Mouse (Mus musculus) limb, embryonic 12.5 days (tissue): ENCODE results near the gene Dppa4. TPM values are rescaled to one million over a fixed set of nuclear protein-coding genes. Genes with fewer than 3 reads are reported as not detected.

ENCODE experiments used
- ATAC-seq: fragments of 200-750 bp; cut with Nextera tagmentation; 2 replicates; pipeline ENCODE4 v1.8.0; 2017; ENCODE audit warnings: low read depth, moderate TSS enrichment; ENCODE audit not compliant: insufficient number of reproducible peaks, insufficient read depth, low FRiP score, low TSS enrichment
- H3K27ac ChIP-seq: fragments of 300-500 bp; sonication (generic); 2 replicates; pipeline ENCODE4 v1.5.1; 2016; ENCODE audit warnings: mild to moderate bottlenecking, moderate library complexity
- H3K27me3 ChIP-seq: fragments of 300-500 bp; sonication (generic); 2 replicates; pipeline ENCODE4 v1.6.1; 2016; ENCODE audit warnings: mild to moderate bottlenecking, moderate library complexity
- H3K36me3 ChIP-seq: fragments of 300-500 bp; sonication (generic); 2 replicates; pipeline ENCODE4 v1.6.1; 2016; ENCODE audit warnings: mild to moderate bottlenecking, moderate library complexity
- H3K4me1 ChIP-seq: fragments of 300-500 bp; sonication (generic); replicated peaks from 2 replicates; pipeline ENCODE4 v1.6.1; 2016
- H3K4me2 ChIP-seq: fragments of 300-500 bp; sonication (generic); 2 replicates; pipeline ENCODE4 v1.6.1; 2016; ENCODE audit warnings: mild to moderate bottlenecking, moderate library complexity
- H3K4me3 ChIP-seq: fragments of 300-500 bp; sonication (generic); replicated peaks from 2 replicates; pipeline ENCODE4 v1.5.1; 2016; ENCODE audit warnings: mild to moderate bottlenecking
- H3K9ac ChIP-seq: fragments of 300-500 bp; sonication (generic); replicated peaks from 2 replicates; pipeline ENCODE4 v1.6.1; 2016; ENCODE audit warnings: mild to moderate bottlenecking, moderate library complexity
- H3K9me3 ChIP-seq: fragments of 300-500 bp; sonication (generic); 2 replicates; pipeline ENCODE4 v1.6.1; 2016; ENCODE audit warnings: mild to moderate bottlenecking, moderate library complexity
- WGBS: fragments of 180-500 bp; shearing (Covaris S2); methylation state at CpG from one replicate; pipeline ENCODE4 v1.1.7; 2016; 5-methylcytosine and 5-hydroxymethylcytosine counted together
- polyA plus RNA-seq: library from polyadenylated mRNA; unstranded; fragments of >200 nt; fragmentation: Nextera tagmentation; extraction: Ambion mirVana; gene quantifications from 2 replicates; pipeline ENCODE4 v1.2.1, GENCODE M21; 2016

Dppa4 gene
- polyA plus RNA-seq, 1 experiment from 2014 or later = not detected

GRCm38 (mm10) chr16:48326903-48327302 is 43.4 kb downstream of the Dppa4 start:
- ATAC-seq = no peak
- no peak overlapping the region for H3K9ac ChIP-seq
- H3K4me3 ChIP-seq = no peak overlapping the region
- H3K36me3 ChIP-seq = no peaks in the 10 kb centered on the region
- H3K27me3 ChIP-seq = no peaks in the 10 kb centered on the region
- H3K4me1 ChIP-seq = no peaks in the 10 kb centered on the region
- no peak overlapping the region for H3K4me2 ChIP-seq
- H3K27ac ChIP-seq = no peak overlapping the region
- WGBS = 16% methylated on average over 5 of the region's 5 CpGs
- no peaks in the 10 kb centered on the region for H3K9me3 ChIP-seq

GRCm38 (mm10) chr16:48328420-48328819 is 44.9 kb downstream of the Dppa4 start:
- no peak for ATAC-seq
- H3K9ac ChIP-seq = no peak overlapping the region
- H3K4me1 ChIP-seq = no peaks in the 10 kb centered on the region
- H3K4me3 ChIP-seq = no peak overlapping the region
- no peak overlapping the region for H3K4me2 ChIP-seq
- H3K36me3 ChIP-seq = no peaks in the 10 kb centered on the region
- 95% methylated on average over 2 of the region's 2 CpGs for WGBS
- no peaks in the 10 kb centered on the region for H3K27me3 ChIP-seq
- H3K27ac ChIP-seq = no peak overlapping the region
- H3K9me3 ChIP-seq = no peaks in the 10 kb centered on the region

GRCm38 (mm10) chr16:48331822-48332221 is 48.3 kb downstream of the Dppa4 start:
- Histone ChIP-seq H3K4me1 (no peaks in the 10 kb centered on the region), H3K27me3 (no peaks in the 10 kb centered on the region), H3K4me3 (no peak overlapping the region), H3K9ac (no peak overlapping the region), H3K36me3 (no peaks in the 10 kb centered on the region), H3K9me3 (no peaks in the 10 kb centered on the region), H3K27ac (no peak overlapping the region), H3K4me2 (no peak overlapping the region)
- WGBS = 65% methylated on average over 3 of the region's 3 CpGs
- no peak for ATAC-seq

- Histone ChIP-seq H3K4me3 (no peak overlapping the region), H3K27ac (no peak overlapping the region), H3K36me3 (no peaks in the 10 kb centered on the region), H3K9ac (no peak overlapping the region), H3K4me2 (no peak overlapping the region), H3K9me3 (no peaks in the 10 kb centered on the region), H3K4me1 (no peaks in the 10 kb centered on the region), H3K27me3 (no peaks in the 10 kb centered on the region)
- WGBS = 64% methylated on average over 4 of the region's 4 CpGs
- ATAC-seq = no peak
Measured at GRCm38 (mm10) chr16:48335326-48335725, 51.8 kb downstream of the Dppa4 start.

Other genes starting within 250 kb of the Dppa4 start
- not detected in 2 replicates for gene Dppa2, start 20.2 kb downstream of the Dppa4 start, polyA plus RNA-seq
- gene Gm5485, start 128.7 kb downstream of the Dppa4 start, polyA plus RNA-seq = not detected in 2 replicates
- 0.06 TPM in 1 of 2 replicates, not detected in the other for gene Morc1, start 147.5 kb downstream of the Dppa4 start, polyA plus RNA-seq